Mouse (Mus musculus) heart, adult 2 months (tissue): ENCODE data around the gene Bsn.

ENCODE experiments used
- CTCF ChIP-seq: fragments of 200-600 bp; IDR thresholded peaks from 2 replicates; pipeline ENCODE4 v1.8.1; 2022; ENCODE audit warnings: antibody characterized with exemption, mild to moderate bottlenecking, moderate library complexity
- EP300 ChIP-seq: fragments of 200-500 bp; IDR thresholded peaks from 2 replicates; pipeline ENCODE4 v1.6.1; 2011; ENCODE audit warnings: low read depth, low read length, control low read depth; ENCODE audit not compliant: insufficient read depth

GRCm38 (mm10) chr9:108201160-108201559, 11.0 kb upstream of the Bsn start:
- TF ChIP-seq EP300 (peak; percentile 58; the same call in 1 of the 2 replicates), CTCF (peak; percentile 83)
